Mouse (Mus musculus) limb, embryonic 14.5 days (tissue): ENCODE measurements around the gene Tecpr1. TPM values are rescaled to one million over a fixed set of nuclear protein-coding genes. Genes with fewer than 3 reads are reported as not detected.
A peak's percentile ranks its signal among the peaks of the same experiment; 100 is the strongest.

Experiments used
- ATAC-seq: fragments of 200-750 bp; cut with Nextera tagmentation; 2 replicates; pipeline ENCODE4 v1.8.0; 2017; ENCODE audit warnings: low read depth, moderate number of reproducible peaks, moderate TSS enrichment; ENCODE audit not compliant: low FRiP score
- DNase-seq: peaks from one replicate; pipeline ENCODE4 v3.0.0-alpha.2; 2015; ENCODE audit warnings: low spot score
- H3K27ac ChIP-seq: fragments of 300-500 bp; sonication (generic); replicated peaks from 2 replicates; pipeline ENCODE4 v1.5.1; 2014; ENCODE audit warnings: low read depth, mild to moderate bottlenecking, low read length, moderate library complexity, mixed read lengths
- H3K27me3 ChIP-seq: fragments of 300-500 bp; sonication (generic); 2 replicates; pipeline ENCODE4 v1.6.1; 2014; ENCODE audit warnings: low read length, mixed read lengths; ENCODE audit not compliant: control insufficient read depth, insufficient read depth
- H3K36me3 ChIP-seq: fragments of 300-500 bp; sonication (generic); 2 replicates; pipeline ENCODE4 v1.6.1; 2014; ENCODE audit warnings: mild to moderate bottlenecking, low read length, moderate library complexity, mixed read lengths; ENCODE audit not compliant: control insufficient read depth, insufficient read depth
- H3K4me1 ChIP-seq: fragments of 300-500 bp; sonication (generic); 2 replicates; pipeline ENCODE4 v1.6.1; 2014; ENCODE audit warnings: antibody characterized with exemption, low read length, mixed read lengths; ENCODE audit not compliant: control insufficient read depth, insufficient read depth
- H3K4me2 ChIP-seq: fragments of 300-500 bp; sonication (generic); replicated peaks from 2 replicates; pipeline ENCODE4 v1.6.1; 2014; ENCODE audit warnings: low read depth, mild to moderate bottlenecking, low read length, moderate library complexity; ENCODE audit not compliant: severe bottlenecking
- H3K4me3 ChIP-seq: fragments of 300-500 bp; sonication (generic); replicated peaks from 2 replicates; pipeline ENCODE4 v1.5.1; 2014; ENCODE audit warnings: low read length
- H3K9ac ChIP-seq: fragments of 300-500 bp; sonication (generic); 2 replicates; pipeline ENCODE4 v1.6.1; 2014; ENCODE audit warnings: mild to moderate bottlenecking, low read depth, low read length, moderate library complexity; ENCODE audit not compliant: severe bottlenecking
- H3K9me3 ChIP-seq: fragments of 300-500 bp; sonication (generic); 2 replicates; pipeline ENCODE4 v1.6.1; 2016; ENCODE audit warnings: low read length; ENCODE audit not compliant: control insufficient read depth
- POLR2A ChIP-seq: fragments of 200-500 bp; IDR thresholded peaks from 2 replicates; pipeline ENCODE4 v1.8.0; 2012; ENCODE audit warnings: inconsistent platforms, mild to moderate bottlenecking, moderate library complexity, borderline replicate concordance; ENCODE audit not compliant: insufficient read depth, insufficient read length; ENCODE audit errors: extremely low read depth
- WGBS: fragments of 180-500 bp; shearing (Covaris S2); extraction: QIAGEN DNeasy Blood & Tissue Kit; methylation state at CpG from one replicate; pipeline ENCODE4 v1.1.7; 2014; 5-methylcytosine and 5-hydroxymethylcytosine counted together
- polyA plus RNA-seq, 2 experiments: library from polyadenylated mRNA; depleted of rRNA in 1 of 2; stranded (reverse) in 1 of 2; unstranded in 1 of 2; fragments of >200 nt; fragmentation: Nextera tagmentation in 1 of 2; extraction: Ambion mirVana in 1 of 2; gene quantifications; 2 replicates each; pipeline versions ENCODE4 v1.2.1 to v1.2.3; 2012 to 2014

Gene Tecpr1
- polyA plus RNA-seq, 2 experiments: 18.6 to 34.7 TPM

DNA sequence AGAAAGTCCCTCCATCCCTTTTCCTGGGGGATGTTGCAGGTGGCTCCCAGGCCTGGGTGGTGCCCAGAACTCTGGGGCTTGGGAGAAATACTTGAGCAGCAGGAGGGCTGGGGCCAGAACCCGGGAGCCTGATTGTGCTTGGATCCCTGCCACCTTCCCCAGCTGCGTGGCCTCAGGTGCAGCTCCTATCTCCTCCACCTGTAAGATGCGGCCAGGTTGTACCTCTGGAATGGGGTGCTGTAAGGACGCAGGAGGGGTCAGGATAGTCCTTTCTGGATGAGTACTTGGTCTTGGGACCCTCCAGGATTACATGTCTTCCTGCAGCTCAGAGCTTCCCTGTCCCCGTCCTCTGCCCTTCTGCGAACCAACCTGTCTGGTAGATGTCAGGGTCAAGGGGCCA, 35.8 kb upstream of the Tecpr1 start:
- no peak overlapping the region for H3K27ac ChIP-seq
- H3K9ac ChIP-seq: no peak overlapping the region; the same call in 1 of the 2 replicates
- no peak overlapping the region for H3K4me2 ChIP-seq
- ATAC-seq (no peak), DNase-seq (no peak)
- peaks cover 41% of the 10 kb centered on the region for H3K4me1 ChIP-seq
- peaks cover 32% of the 10 kb centered on the region for H3K36me3 ChIP-seq
- TF ChIP-seq POLR2A: no peak
- WGBS: 84% methylated on average over 5 of the region's 6 CpGs
- no peak overlapping the region for H3K4me3 ChIP-seq
- no peaks in the 10 kb centered on the region for H3K9me3 ChIP-seq
- no peaks in the 10 kb centered on the region for H3K27me3 ChIP-seq

DNA sequence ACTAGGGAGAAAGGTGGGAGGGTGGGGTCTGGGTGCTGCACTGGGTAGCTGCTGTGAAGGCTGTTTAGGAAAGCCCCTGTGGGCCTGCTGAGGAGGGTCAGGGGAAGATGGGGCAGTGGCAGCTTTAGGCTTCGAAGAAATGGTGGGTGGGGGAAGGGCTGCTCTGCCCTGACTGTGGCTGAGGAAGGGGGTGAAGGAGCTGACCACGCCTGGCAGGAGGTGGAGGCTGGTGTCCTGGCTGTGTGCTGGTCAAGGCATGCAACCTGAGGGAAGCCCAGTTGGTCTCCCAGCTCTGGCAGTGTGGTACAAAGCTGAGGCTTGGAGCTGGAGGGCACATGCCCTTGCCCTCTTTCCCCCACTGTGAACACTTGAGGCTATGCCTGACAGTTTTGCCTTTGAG, 35.3 kb upstream of the Tecpr1 start:
- Histone ChIP-seq H3K27me3 (no peaks in the 10 kb centered on the region), H3K4me2 (peak overlapping the region; percentile 75), H3K4me1 (peaks cover 41% of the 10 kb centered on the region), H3K9me3 (no peaks in the 10 kb centered on the region), H3K27ac (no peak overlapping the region), H3K9ac (peak overlapping the region; percentile 95; the same call in 1 of the 2 replicates), H3K36me3 (peaks cover 32% of the 10 kb centered on the region), H3K4me3 (no peak overlapping the region; the same call in 1 of the 2 replicates)
- whole genome bisulfite sequencing: 38% methylated on average over 2 of the region's 2 CpGs
- no peak for ATAC-seq
- no peak for TF ChIP-seq POLR2A
- no peak for DNase-seq

DNA sequence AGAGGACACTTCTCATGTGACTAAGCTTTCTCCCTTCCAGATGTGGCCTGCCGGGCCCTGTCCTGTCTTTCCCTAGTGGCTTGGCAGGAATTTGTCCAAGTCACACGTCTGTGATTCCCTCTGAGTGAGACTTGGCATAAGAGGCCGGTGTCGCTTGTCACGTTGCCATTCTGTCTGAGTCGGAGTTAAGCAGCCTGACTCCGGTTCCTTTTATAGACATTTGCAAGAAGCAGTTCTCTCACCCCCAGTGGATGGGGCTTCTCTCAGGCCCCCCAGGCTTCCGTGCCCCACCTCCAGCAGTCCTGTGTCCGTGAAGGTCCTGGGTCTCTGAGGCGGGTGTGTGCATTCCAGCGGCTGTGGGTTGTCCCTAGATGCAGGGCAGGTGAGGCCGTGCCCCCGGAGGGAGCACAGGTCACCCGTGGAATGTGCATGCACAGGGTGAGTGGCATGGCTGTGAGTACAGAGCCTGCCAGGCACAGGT, 34.8 kb upstream of the Tecpr1 start:
- no peak for TF ChIP-seq POLR2A
- WGBS: 30% methylated on average over 14 of the region's 14 CpGs
- H3K9ac ChIP-seq: peak overlapping the region; percentile 95
- peak overlapping the region; percentile 75 for H3K4me2 ChIP-seq
- H3K36me3 ChIP-seq: peaks cover 28% of the 10 kb centered on the region
- DNase-seq (no peak), ATAC-seq (no peak)
- no peak overlapping the region for H3K27ac ChIP-seq
- peak overlapping the region; percentile 15; the same call in 1 of the 2 replicates for H3K4me3 ChIP-seq
- no peaks in the 10 kb centered on the region for H3K27me3 ChIP-seq
- peaks cover 41% of the 10 kb centered on the region for H3K4me1 ChIP-seq
- H3K9me3 ChIP-seq: no peaks in the 10 kb centered on the region

DNA sequence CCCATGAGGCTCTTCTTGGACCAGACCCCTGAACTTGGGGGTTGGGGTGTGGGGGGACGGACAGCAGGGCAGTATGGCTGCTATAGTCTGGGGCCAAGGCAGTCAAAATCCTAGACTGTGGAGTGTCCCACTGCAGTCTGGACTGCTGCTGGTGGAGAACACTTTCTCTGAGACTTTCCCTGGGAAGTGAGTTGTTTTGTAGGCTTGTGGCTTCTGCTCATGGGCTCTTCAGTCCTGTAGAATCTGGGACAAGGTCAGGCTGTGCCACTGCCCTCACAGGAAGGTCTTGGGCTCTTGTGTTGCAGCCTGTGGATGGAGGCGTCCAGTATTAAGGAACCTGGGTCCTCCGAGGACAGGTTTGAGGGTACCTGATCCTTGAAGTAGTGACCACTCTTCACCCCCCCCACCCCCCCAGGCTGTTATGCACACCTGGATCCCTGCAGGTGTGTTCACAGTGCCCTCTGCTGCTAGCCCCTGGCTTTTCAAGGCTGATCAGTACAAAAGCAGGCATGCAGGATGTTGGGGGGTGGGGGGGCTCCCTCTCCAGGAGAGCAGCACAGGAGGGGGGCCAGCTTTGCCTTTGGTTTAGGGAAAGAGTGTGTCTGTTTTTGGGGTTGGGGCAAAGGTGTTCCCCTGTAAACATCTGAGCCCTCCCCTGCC, 34.2 kb upstream of the Tecpr1 start:
- Histone ChIP-seq H3K4me3 (peak overlapping the region; percentile 95), H3K9ac (peak overlapping the region; percentile 95), H3K9me3 (no peaks in the 10 kb centered on the region), H3K4me2 (peak overlapping the region; percentile 75), H3K36me3 (peaks cover 24% of the 10 kb centered on the region), H3K27ac (no peak overlapping the region), H3K27me3 (no peaks in the 10 kb centered on the region), H3K4me1 (peaks cover 41% of the 10 kb centered on the region)
- DNase-seq (no peak), ATAC-seq (no peak)
- 60% methylated on average over 3 of the region's 3 CpGs for WGBS
- TF ChIP-seq POLR2A: no peak

DNA sequence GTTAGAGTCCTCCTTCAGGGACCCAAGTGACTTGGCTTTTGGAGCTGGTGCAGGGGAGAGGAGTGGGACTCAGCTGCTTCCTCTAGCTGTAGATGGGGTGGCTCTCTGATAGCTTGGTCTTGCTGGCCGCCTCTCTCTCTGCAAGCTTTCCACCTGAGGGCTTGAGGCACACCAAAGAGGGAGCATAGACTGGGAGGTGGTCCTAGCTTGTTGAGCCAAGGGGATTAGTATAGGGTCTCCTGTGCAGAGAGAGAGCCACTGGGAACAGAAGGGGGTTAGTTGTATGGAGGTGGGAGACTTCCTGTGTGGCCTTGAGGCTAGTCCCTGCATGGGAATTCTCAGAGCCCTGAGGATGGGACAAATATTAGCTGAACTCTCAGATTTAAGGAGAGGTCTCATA, 33.5 kb upstream of the Tecpr1 start:
- Histone ChIP-seq H3K27ac (peak overlapping the region; percentile 90), H3K36me3 (peaks cover 24% of the 10 kb centered on the region), H3K9ac (peak overlapping the region; percentile 95), H3K4me2 (peak overlapping the region; percentile 75), H3K4me3 (peak overlapping the region; percentile 95), H3K4me1 (peaks cover 41% of the 10 kb centered on the region), H3K27me3 (no peaks in the 10 kb centered on the region), H3K9me3 (no peaks in the 10 kb centered on the region)
- no peak for TF ChIP-seq POLR2A
- no peak for DNase-seq
- 29% methylated on average over 1 of the region's 1 CpGs for WGBS
- ATAC-seq: no peak

DNA sequence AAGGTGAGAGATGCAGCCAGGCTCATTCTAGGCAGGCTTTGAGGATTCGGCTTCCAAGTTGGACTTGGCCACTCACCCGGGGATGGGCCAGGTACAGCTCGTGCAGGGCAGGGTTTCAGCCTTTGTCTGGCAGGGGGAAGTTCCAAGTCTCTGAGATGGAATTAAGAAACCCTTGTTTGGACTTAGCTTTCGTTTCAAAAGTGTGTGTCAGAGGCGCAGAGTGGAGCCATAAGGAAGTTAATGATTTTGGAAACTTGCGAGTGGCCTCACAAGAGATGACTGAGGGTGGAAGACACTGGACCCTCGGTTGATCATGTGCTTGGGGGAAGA, 33.1 kb upstream of the Tecpr1 start:
- Histone ChIP-seq H3K9me3 (no peaks in the 10 kb centered on the region), H3K4me1 (peaks cover 41% of the 10 kb centered on the region), H3K4me2 (peak overlapping the region; percentile 75), H3K4me3 (peak overlapping the region; percentile 95), H3K27me3 (no peaks in the 10 kb centered on the region), H3K9ac (peak overlapping the region; percentile 95), H3K36me3 (peaks cover 21% of the 10 kb centered on the region), H3K27ac (peak overlapping the region; percentile 90)
- DNase-seq (no peak), ATAC-seq (no peak)
- 3% methylated on average over 7 of the region's 7 CpGs for WGBS
- TF ChIP-seq POLR2A: no peak
